Mouse (Mus musculus) G1E (cell line): ENCODE measurements at regions not wholly inside any gene's neighbourhood (a gene's known extent, or its start where the extent isn't known, plus 50 kb on each side); places are given as distances from the start of the nearest gene placed in this dataset.

Source experiments
- ATAC-seq: 2 replicates; pipeline ENCODE4 v1.8.0; 2016; ENCODE audit warnings: mild to moderate bottlenecking; ENCODE audit not compliant: insufficient number of reproducible peaks, poor library complexity, low FRiP score, severe bottlenecking; ENCODE audit errors: extremely low read depth
- DNase-seq: peaks from one replicate; pipeline ENCODE4 v3.0.0; 2012; ENCODE audit warnings: low spot score
- H3K27me3 ChIP-seq: 2 replicates; pipeline ENCODE4 v1.6.1; 2012; ENCODE audit warnings: mild to moderate bottlenecking, low read length, inconsistent platforms; ENCODE audit not compliant: insufficient read depth
- H3K36me3 ChIP-seq: replicated peaks from 2 replicates; pipeline ENCODE3; 2012; ENCODE audit warnings: mild to moderate bottlenecking, inconsistent platforms
- H3K4me1 ChIP-seq: 2 replicates; pipeline ENCODE4 v1.6.1; 2012; ENCODE audit warnings: low read depth, low read length, inconsistent platforms, mixed read lengths; ENCODE audit not compliant: insufficient read depth
- H3K4me3 ChIP-seq: 2 replicates; pipeline ENCODE4 v1.5.1; 2012; ENCODE audit warnings: low read depth, mild to moderate bottlenecking, inconsistent platforms, low read length, moderate library complexity, mixed read lengths
- H3K9me3 ChIP-seq: replicated peaks from 2 replicates; pipeline ENCODE4 v1.6.1; 2012; ENCODE audit warnings: inconsistent platforms
- CTCF ChIP-seq: IDR thresholded peaks from 2 replicates; pipeline ENCODE4 v1.5.1; 2012; ENCODE audit warnings: low read depth, low read length, inconsistent platforms, mixed read lengths
- GATA1 ChIP-seq: IDR thresholded peaks from 2 replicates; pipeline ENCODE4 v1.6.1; 2012; ENCODE audit warnings: borderline replicate concordance, low read length, inconsistent platforms, mixed read lengths
- GATA2 ChIP-seq: IDR thresholded peaks from 2 replicates; pipeline ENCODE4 v1.6.1; 2012; ENCODE audit warnings: low read depth, low read length, inconsistent platforms, borderline replicate concordance
- POLR2AphosphoS5 ChIP-seq: IDR thresholded peaks from 2 replicates; pipeline ENCODE4 v1.6.1; 2012; ENCODE audit warnings: low read depth, low read length, inconsistent platforms; ENCODE audit not compliant: insufficient replicate concordance
- TAL1 ChIP-seq: conservative IDR thresholded peaks from 2 replicates; pipeline ENCODE4 v1.6.1; 2012; ENCODE audit warnings: low read depth, low read length, inconsistent platforms, mixed read lengths

DNA sequence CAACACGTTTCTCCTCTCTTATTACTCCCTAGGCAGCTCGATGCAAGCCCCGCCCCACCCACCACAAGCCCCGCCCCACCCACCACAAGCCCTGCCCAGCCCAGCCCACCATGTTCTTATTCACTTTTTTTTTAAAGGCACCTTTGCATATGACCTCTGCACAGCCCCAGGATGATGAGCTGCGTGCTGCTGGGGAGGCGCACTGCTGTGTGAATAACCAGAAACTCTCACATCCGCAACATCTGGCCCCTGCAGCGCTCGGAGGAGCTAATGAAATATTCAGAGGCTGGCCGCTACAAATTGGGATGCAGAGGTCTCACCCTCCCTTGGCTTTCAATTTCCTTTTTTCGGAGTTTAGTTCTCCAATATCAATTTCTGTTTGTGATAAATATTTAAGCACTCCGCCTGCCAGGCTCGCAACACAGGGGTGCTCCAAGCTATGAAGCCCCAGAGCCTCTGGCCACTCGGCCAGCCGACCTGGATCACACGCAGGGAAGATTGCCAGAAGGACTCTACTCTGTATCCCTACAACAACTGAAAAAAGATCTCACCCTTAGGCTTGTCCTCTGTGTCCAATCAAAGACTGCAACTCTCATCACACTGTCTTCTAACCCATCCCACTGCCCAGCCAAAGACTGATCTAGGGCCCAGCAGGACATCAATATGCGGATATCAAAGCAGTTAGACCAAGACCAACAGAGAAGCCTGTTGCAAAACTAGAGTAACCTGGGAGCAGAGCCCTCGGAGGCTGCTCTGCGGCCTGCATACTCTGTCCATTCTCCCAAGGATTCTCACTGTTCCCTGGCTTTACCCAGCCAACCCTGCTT, 245.6 kb upstream of the Hs6st1 start:
- TF ChIP-seq POLR2AphosphoS5 = no peak
- TF ChIP-seq GATA2 = no peak
- no peak for TF ChIP-seq CTCF
- TF ChIP-seq GATA1 = no peak
- TF ChIP-seq TAL1 = no peak
- Histone ChIP-seq H3K4me3 (no peak overlapping the region), H3K4me1 (no peaks in the 10 kb centered on the region), H3K27me3 (peaks cover 15% of the 10 kb centered on the region), H3K36me3 (no peaks in the 10 kb centered on the region), H3K9me3 (no peaks in the 10 kb centered on the region)
- ATAC-seq (no peak), DNase-seq (no peak)

- Histone ChIP-seq H3K4me3 (no peak overlapping the region), H3K9me3 (no peaks in the 10 kb centered on the region), H3K36me3 (no peaks in the 10 kb centered on the region), H3K4me1 (no peaks in the 10 kb centered on the region), H3K27me3 (peaks cover 14% of the 10 kb centered on the region)
- DNase-seq = no peak
- ATAC-seq = no peak
- TF ChIP-seq TAL1 (no peak), GATA1 (no peak), POLR2AphosphoS5 (no peak), CTCF (no peak), GATA2 (no peak)
These were observed 244.7 kb upstream of the Hs6st1 start for GRCm38 (mm10) chr1:35823496-35823895.

GRCm38 (mm10) chr1:35823981-35824880, 244.0 kb upstream of the Hs6st1 start:
- H3K4me3 ChIP-seq = no peak overlapping the region
- DNase-seq (no peak), ATAC-seq (no peak)
- no peaks in the 10 kb centered on the region for H3K36me3 ChIP-seq
- H3K27me3 ChIP-seq = peaks cover 15% of the 10 kb centered on the region
- no peaks in the 10 kb centered on the region for H3K4me1 ChIP-seq
- TF ChIP-seq POLR2AphosphoS5 (no peak), GATA2 (no peak), CTCF (no peak), GATA1 (no peak), TAL1 (no peak)
- H3K9me3 ChIP-seq = no peaks in the 10 kb centered on the region

DNA sequence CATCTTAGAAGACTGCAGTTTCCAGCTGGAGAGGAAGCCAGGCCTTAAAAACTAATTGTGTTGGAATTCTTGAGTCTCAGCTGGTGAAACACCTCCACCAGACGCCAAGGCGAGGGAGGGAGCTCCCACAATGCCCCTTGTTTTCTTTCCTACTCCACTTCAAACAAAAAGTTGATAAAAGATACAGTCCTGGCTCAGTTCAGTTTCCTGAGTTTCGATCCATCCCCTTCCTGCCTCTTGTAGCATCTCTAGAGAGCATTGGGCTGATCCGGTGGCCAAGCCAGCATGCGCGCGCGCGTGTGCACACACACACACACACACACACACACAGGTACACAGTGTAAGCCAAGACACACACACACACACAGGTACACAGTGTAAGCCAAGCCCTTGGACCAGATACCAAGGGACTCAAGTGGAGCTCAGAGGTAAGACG, 242.7 kb upstream of the Hs6st1 start:
- Histone ChIP-seq H3K9me3 (no peaks in the 10 kb centered on the region), H3K36me3 (no peaks in the 10 kb centered on the region), H3K4me1 (no peaks in the 10 kb centered on the region), H3K27me3 (peaks cover 15% of the 10 kb centered on the region), H3K4me3 (no peak overlapping the region)
- ATAC-seq (no peak), DNase-seq (no peak)
- TF ChIP-seq CTCF (no peak), GATA1 (no peak), GATA2 (no peak), POLR2AphosphoS5 (no peak), TAL1 (no peak)

- TF ChIP-seq CTCF (no peak), GATA2 (no peak), TAL1 (no peak), GATA1 (no peak), POLR2AphosphoS5 (no peak)
- Histone ChIP-seq H3K36me3 (no peaks in the 10 kb centered on the region), H3K4me1 (no peaks in the 10 kb centered on the region), H3K27me3 (peaks cover 17% of the 10 kb centered on the region), H3K4me3 (no peak overlapping the region), H3K9me3 (no peaks in the 10 kb centered on the region)
- ATAC-seq (no peak), DNase-seq (no peak)
These were observed 241.6 kb upstream of the Hs6st1 start for GRCm38 (mm10) chr1:35826575-35827114.

GRCm38 (mm10) chr1:35827471-35827870, 240.7 kb upstream of the Hs6st1 start:
- no peak overlapping the region for H3K4me3 ChIP-seq
- H3K9me3 ChIP-seq = no peaks in the 10 kb centered on the region
- no peak for ATAC-seq
- TF ChIP-seq GATA2 = no peak
- TF ChIP-seq GATA1 = no peak
- no peak for TF ChIP-seq POLR2AphosphoS5
- TF ChIP-seq CTCF = no peak
- no peak for DNase-seq
- H3K4me1 ChIP-seq = no peaks in the 10 kb centered on the region
- no peaks in the 10 kb centered on the region for H3K36me3 ChIP-seq
- H3K27me3 ChIP-seq = peaks cover 17% of the 10 kb centered on the region
